Mouse (Mus musculus) heart, adult 2 months (tissue): Measurements from ENCODE around the gene Chd9.

ENCODE experiments used
- CTCF ChIP-seq: fragments of 200-600 bp; IDR thresholded peaks from 2 replicates; pipeline ENCODE4 v1.8.1; 2022; ENCODE audit warnings: antibody characterized with exemption, mild to moderate bottlenecking, moderate library complexity
- EP300 ChIP-seq: fragments of 200-500 bp; IDR thresholded peaks from 2 replicates; pipeline ENCODE4 v1.6.1; 2011; ENCODE audit warnings: low read depth, low read length, control low read depth; ENCODE audit not compliant: insufficient read depth

DNA sequence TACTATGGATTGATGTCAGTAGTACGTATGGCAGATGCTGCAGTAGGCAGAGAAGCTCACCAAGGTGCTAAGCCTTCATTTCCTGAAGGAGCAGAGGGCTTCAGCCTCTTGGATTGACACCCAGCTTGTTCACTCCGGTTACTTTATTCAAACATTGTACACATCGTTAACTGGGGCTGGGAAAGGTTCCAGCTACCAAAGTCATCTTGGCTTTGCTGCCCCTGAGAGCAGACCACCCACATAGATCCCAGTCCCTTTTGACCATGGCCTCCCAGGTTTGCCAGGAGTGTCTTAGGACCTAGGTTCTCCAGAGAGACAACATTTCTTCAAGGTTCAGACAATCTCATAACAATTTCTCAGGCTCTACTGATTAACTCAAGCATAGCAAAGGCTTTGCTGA, 228.7 kb downstream of the Chd9 start:
- TF ChIP-seq EP300 (no peak), CTCF (no peak)
